Mouse (Mus musculus): Measurements from ENCODE around the gene Ddx19a. TPM values are rescaled to one million over a fixed set of nuclear protein-coding genes. Genes with fewer than 3 reads are reported as not detected.

The Ddx19a gene
- 9.3 TPM for polyA plus RNA-seq (2014; fragmentation: Illumina TruSeq; extraction: RNeasy Lipid Tissue Mini Kit (QIAGEN cat#74804); ENCODE audit: low replicate concordance)

DNA sequence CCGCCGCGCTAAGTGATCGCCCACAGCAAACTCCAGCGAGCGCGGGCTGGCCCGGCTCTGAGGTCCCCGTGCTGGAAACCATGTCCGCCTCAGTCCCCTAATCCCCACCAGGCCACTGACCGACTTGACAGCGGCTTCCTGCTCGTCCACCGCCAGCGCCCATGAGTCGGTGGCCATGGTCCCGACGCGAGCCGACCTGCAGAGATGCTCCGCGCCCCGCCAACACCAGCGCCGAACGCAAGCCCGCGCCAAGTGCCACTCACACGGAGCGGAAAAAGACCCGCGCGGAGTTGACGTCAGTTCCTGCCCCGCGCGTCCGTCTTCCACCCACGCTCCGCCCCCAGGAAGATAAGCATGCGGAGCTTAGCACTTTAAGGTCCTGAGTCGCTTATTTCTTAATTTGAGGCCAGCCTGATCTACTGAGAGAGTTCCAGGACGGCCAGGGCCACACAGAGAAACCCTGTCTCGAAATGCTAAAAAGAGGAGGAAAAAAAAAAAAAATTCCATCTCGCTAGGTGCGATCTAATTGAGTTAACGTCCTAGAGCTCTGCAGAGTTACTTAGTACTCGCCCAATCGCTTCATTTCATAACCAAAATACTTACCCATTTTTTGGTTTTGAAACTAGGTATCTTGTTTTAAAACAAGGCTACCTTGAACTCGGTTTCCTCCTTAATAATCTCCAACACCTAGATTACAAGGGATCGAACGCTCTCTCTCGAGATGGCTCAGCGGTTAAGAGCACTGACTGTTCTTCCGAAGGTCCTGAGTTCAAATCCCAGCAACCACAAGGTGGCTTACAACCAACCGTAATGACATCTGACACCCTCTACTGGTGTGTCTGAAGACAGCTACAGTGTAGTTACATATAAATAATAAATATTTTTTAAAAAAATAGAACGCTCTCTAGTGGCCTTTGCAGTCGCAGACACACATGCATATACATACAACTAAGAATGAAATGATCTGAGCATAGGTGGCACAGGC lies at the start of gene Ddx19a:
Gene Ddx19a (minus strand): TSS at position 254 of the 985 bp plus-strand sequence.

GRCm38 (mm10) chr8:111032916-111033315 lies 35.3 kb upstream of the Ddx19a start, which contains the start of gene Aars:
Gene Aars, plus strand, starts transcription at chr8:111033144.

DNA sequence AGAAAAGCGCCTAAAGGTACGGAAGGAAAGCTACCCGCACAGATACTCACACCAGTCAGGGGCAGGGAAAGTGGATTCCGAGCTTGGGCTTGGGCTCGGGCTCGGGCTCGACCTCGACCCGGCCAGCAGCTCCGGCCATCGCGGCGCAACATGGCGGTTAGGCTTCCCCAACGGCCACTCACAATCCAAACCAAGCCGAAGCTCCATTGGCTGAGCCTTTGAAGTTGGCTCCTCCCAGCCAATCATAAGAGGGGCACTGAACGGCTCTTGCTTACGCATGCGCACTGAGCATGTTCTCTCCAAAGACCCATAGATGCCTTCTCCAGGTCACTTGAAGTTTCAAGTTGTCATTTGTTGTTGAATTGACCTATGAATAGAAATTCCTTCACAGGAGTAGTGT lies 34.0 kb upstream of the Ddx19a start, which contains the start of gene Ddx19b:
Gene Ddx19b (minus strand): TSS at position 180 of the 400 bp plus-strand sequence.

Other genes starting within 250 kb of the Ddx19a start
- 0.30 TPM for gene Il34, start 191.9 kb downstream of the Ddx19a start, polyA plus RNA-seq (2014; fragmentation: Illumina TruSeq; extraction: RNeasy Lipid Tissue Mini Kit (QIAGEN cat#74804); ENCODE audit: low replicate concordance)
- gene Cog4, start 151.2 kb downstream of the Ddx19a start, polyA plus RNA-seq (2014; fragmentation: Illumina TruSeq; extraction: RNeasy Lipid Tissue Mini Kit (QIAGEN cat#74804); ENCODE audit: low replicate concordance): 7.0 TPM
- 14.6 TPM for gene Sf3b3, start 151.0 kb downstream of the Ddx19a start, polyA plus RNA-seq (2014; fragmentation: Illumina TruSeq; extraction: RNeasy Lipid Tissue Mini Kit (QIAGEN cat#74804); ENCODE audit: low replicate concordance)
- 2.1 TPM for gene Fuk, start 95.3 kb downstream of the Ddx19a start, polyA plus RNA-seq (2014; fragmentation: Illumina TruSeq; extraction: RNeasy Lipid Tissue Mini Kit (QIAGEN cat#74804); ENCODE audit: low replicate concordance)
- 1.3 TPM for gene St3gal2, start 77.9 kb downstream of the Ddx19a start, polyA plus RNA-seq (2014; fragmentation: Illumina TruSeq; extraction: RNeasy Lipid Tissue Mini Kit (QIAGEN cat#74804); ENCODE audit: low replicate concordance)
- gene Ddx19b, start 34.0 kb upstream of the Ddx19a start, polyA plus RNA-seq (2014; fragmentation: Illumina TruSeq; extraction: RNeasy Lipid Tissue Mini Kit (QIAGEN cat#74804); ENCODE audit: low replicate concordance): 8.7 TPM
- 3.2 TPM for gene Aars, start 35.3 kb upstream of the Ddx19a start, polyA plus RNA-seq (2014; fragmentation: Illumina TruSeq; extraction: RNeasy Lipid Tissue Mini Kit (QIAGEN cat#74804); ENCODE audit: low replicate concordance)
- 3.2 TPM for gene Exosc6, start 58.5 kb upstream of the Ddx19a start, polyA plus RNA-seq (2014; fragmentation: Illumina TruSeq; extraction: RNeasy Lipid Tissue Mini Kit (QIAGEN cat#74804); ENCODE audit: low replicate concordance)
- gene Clec18a, start 94.6 kb upstream of the Ddx19a start, polyA plus RNA-seq (2014; fragmentation: Illumina TruSeq; extraction: RNeasy Lipid Tissue Mini Kit (QIAGEN cat#74804); ENCODE audit: low replicate concordance): not detected
- gene Pdpr, start 96.8 kb upstream of the Ddx19a start, polyA plus RNA-seq (2014; fragmentation: Illumina TruSeq; extraction: RNeasy Lipid Tissue Mini Kit (QIAGEN cat#74804); ENCODE audit: low replicate concordance): 13.8 TPM

Data from small intestine, adult 10 weeks (tissue).